Mouse (Mus musculus) embryonic facial prominence, embryonic 11.5 days (tissue): ENCODE data around the gene Slc25a42. TPM values are rescaled to one million over a fixed set of nuclear protein-coding genes. Genes with fewer than 3 reads are reported as not detected.

Experiments
- polyA plus RNA-seq: library from polyadenylated mRNA; unstranded; fragments of >200 nt; fragmentation: Nextera tagmentation; extraction: Ambion mirVana; gene quantifications from 2 replicates; pipeline ENCODE4 v1.2.1, GENCODE M21; 2014

The Slc25a42 gene
- polyA plus RNA-seq, 1 experiment from 2014 or later = 1.3 TPM

Other genes starting within 250 kb of the Slc25a42 start
- 64.4 and 78.8 TPM in 2 replicates for gene Gatad2a, start 215.9 kb downstream of the Slc25a42 start, polyA plus RNA-seq
- 44.8 and 47.8 TPM in 2 replicates for gene Mau2, start 169.6 kb downstream of the Slc25a42 start, polyA plus RNA-seq
- 29.1 and 32.1 TPM in 2 replicates for gene Sugp1, start 169.5 kb downstream of the Slc25a42 start, polyA plus RNA-seq
- 0.34 and 0.72 TPM in 2 replicates for gene Tm6sf2, start 139.4 kb downstream of the Slc25a42 start, polyA plus RNA-seq
- 0.07 TPM in 1 of 2 replicates, not detected in the other for gene Hapln4, start 128.8 kb downstream of the Slc25a42 start, polyA plus RNA-seq
- 6.4 and 7.3 TPM in 2 replicates for gene Ncan, start 91.4 kb downstream of the Slc25a42 start, polyA plus RNA-seq
- 19.2 and 19.5 TPM in 2 replicates for gene Nr2c2ap, start 81.0 kb downstream of the Slc25a42 start, polyA plus RNA-seq
- 17.0 and 18.3 TPM in 2 replicates for gene Rfxank, start 73.2 kb downstream of the Slc25a42 start, polyA plus RNA-seq
- 40.4 and 46.6 TPM in 2 replicates for gene Borcs8, start 72.8 kb downstream of the Slc25a42 start, polyA plus RNA-seq
- 0.45 and 0.64 TPM in 2 replicates for gene Mef2b, start 72.6 kb downstream of the Slc25a42 start, polyA plus RNA-seq
- gene Tmem161a, start 39.9 kb downstream of the Slc25a42 start, polyA plus RNA-seq = 26.2 and 29.8 TPM in 2 replicates
- gene Sugp2, start 21.9 kb upstream of the Slc25a42 start, polyA plus RNA-seq = 31.4 and 34.0 TPM in 2 replicates
- 21.9 and 28.4 TPM in 2 replicates for gene Armc6, start 22.2 kb upstream of the Slc25a42 start, polyA plus RNA-seq
- 48.9 and 52.9 TPM in 2 replicates for gene Homer3, start 70.5 kb upstream of the Slc25a42 start, polyA plus RNA-seq
- gene Ddx49, start 90.2 kb upstream of the Slc25a42 start, polyA plus RNA-seq = 51.4 and 52.5 TPM in 2 replicates
- gene Cope, start 90.2 kb upstream of the Slc25a42 start, polyA plus RNA-seq = 220 and 271 TPM in 2 replicates
- gene Cers1, start 103.5 kb upstream of the Slc25a42 start, polyA plus RNA-seq = 3.9 and 4.0 TPM in 2 replicates
- 0.22 and 3.1 TPM in 2 replicates for gene Gdf1, start 117.5 kb upstream of the Slc25a42 start, polyA plus RNA-seq
- 20.4 and 21.0 TPM in 2 replicates for gene Upf1, start 141.0 kb upstream of the Slc25a42 start, polyA plus RNA-seq
- gene Comp, start 161.3 kb upstream of the Slc25a42 start, polyA plus RNA-seq = 0.17 TPM in 1 of 2 replicates, not detected in the other
- gene Crtc1, start 227.3 kb upstream of the Slc25a42 start, polyA plus RNA-seq = 10.2 and 11.8 TPM in 2 replicates